Mouse (Mus musculus) limb, embryonic 15.5 days (tissue): Measurements from ENCODE around the gene Rffl. TPM values are rescaled to one million over a fixed set of nuclear protein-coding genes. Genes with fewer than 3 reads are reported as not detected.

Experiments
- ATAC-seq: fragments of 200-750 bp; cut with Nextera tagmentation; 2 replicates; pipeline ENCODE4 v1.8.0; 2017; ENCODE audit warnings: low read depth, moderate TSS enrichment; ENCODE audit not compliant: insufficient number of reproducible peaks, low FRiP score, low TSS enrichment
- H3K27ac ChIP-seq: fragments of 300-500 bp; sonication (generic); 2 replicates; pipeline ENCODE4 v1.5.1; 2015; ENCODE audit warnings: moderate library complexity, mild to moderate bottlenecking, inconsistent platforms
- H3K27me3 ChIP-seq: fragments of 300-500 bp; sonication (generic); 2 replicates; pipeline ENCODE4 v1.6.1; 2015; ENCODE audit warnings: inconsistent platforms
- H3K36me3 ChIP-seq: fragments of 300-500 bp; sonication (generic); 2 replicates; pipeline ENCODE4 v1.6.1; 2015; ENCODE audit warnings: inconsistent platforms
- H3K4me1 ChIP-seq: fragments of 300-500 bp; sonication (generic); 2 replicates; pipeline ENCODE4 v1.6.1; 2015; ENCODE audit warnings: inconsistent platforms
- H3K4me2 ChIP-seq: fragments of 300-500 bp; sonication (generic); 2 replicates; pipeline ENCODE4 v1.6.1; 2015; ENCODE audit warnings: mild to moderate bottlenecking, inconsistent platforms
- H3K4me3 ChIP-seq: fragments of 300-500 bp; sonication (generic); 2 replicates; pipeline ENCODE4 v1.5.1; 2015; ENCODE audit warnings: mild to moderate bottlenecking, inconsistent platforms
- H3K9ac ChIP-seq: fragments of 300-500 bp; sonication (generic); 2 replicates; pipeline ENCODE4 v1.6.1; 2015; ENCODE audit warnings: inconsistent platforms
- H3K9me3 ChIP-seq: fragments of 300-500 bp; sonication (generic); 2 replicates; pipeline ENCODE4 v1.6.1; 2016; ENCODE audit warnings: inconsistent platforms
- WGBS: fragments of 180-500 bp; shearing (Covaris S2); methylation state at CpG from one replicate; pipeline ENCODE4 v1.1.7; 2015; 5-methylcytosine and 5-hydroxymethylcytosine counted together
- polyA plus RNA-seq: library from polyadenylated mRNA; unstranded; fragments of >200 nt; fragmentation: Nextera tagmentation; extraction: Ambion mirVana; gene quantifications from 2 replicates; pipeline ENCODE4 v1.2.1, GENCODE M21; 2015

The Rffl gene
- polyA plus RNA-seq, 1 experiment from 2014 or later, result 12.5 TPM

- no peak overlapping the region for H3K4me2 ChIP-seq
- no peak for ATAC-seq
- WGBS, result 70% methylated on average over 6 of the region's 6 CpGs
Observed at GRCm38 (mm10) chr11:82854111-82854510, 16.9 kb downstream of the Rffl start.

GRCm38 (mm10) chr11:82852958-82853357, 18.1 kb downstream of the Rffl start:
- H3K27ac ChIP-seq, result no peak overlapping the region
- ATAC-seq, result no peak
- 84% methylated on average over 7 of the region's 7 CpGs for WGBS

More at GRCm38 (mm10) chr11:82854111-82854510, 16.9 kb downstream of the Rffl start:
- no peaks in the 10 kb centered on the region for H3K36me3 ChIP-seq
- H3K4me3 ChIP-seq, result no peak overlapping the region
- H3K4me1 ChIP-seq, result 0 out of 2 replicates have a peak, but pooled peaks cover 7% of the 10 kb centered on the region
- no peaks in the 10 kb centered on the region for H3K27me3 ChIP-seq
- no peaks in the 10 kb centered on the region for H3K9me3 ChIP-seq
- H3K27ac ChIP-seq, result no peak overlapping the region
- H3K9ac ChIP-seq, result no peak overlapping the region

DNA sequence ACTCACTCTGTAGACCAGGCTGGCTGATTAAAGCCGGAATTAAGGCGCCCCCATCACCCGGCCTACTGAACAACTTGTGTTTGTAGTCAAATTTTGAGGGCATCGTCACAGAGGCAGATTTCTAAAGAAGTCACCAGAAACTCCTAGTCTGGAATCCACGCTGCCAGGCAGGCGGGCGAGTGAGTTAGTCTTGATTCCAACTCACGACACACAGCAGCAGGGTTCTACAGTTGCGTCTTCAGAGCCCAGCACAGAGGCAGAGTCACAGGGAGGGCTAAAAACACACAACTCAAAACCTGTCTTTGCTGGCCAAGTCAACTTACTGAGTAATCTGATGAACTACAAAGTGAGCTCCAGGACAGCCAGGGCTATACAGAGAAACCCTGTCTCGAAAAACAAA, 18.5 kb downstream of the Rffl start:
- Histone ChIP-seq H3K9me3 (no peaks in the 10 kb centered on the region), H3K9ac (no peak overlapping the region), H3K27ac (no peak overlapping the region), H3K4me3 (no peak overlapping the region), H3K4me2 (no peak overlapping the region), H3K4me1 (peaks cover 8% of the 10 kb centered on the region; the same call in 1 of the 2 replicates), H3K36me3 (no peaks in the 10 kb centered on the region), H3K27me3 (no peaks in the 10 kb centered on the region)
- ATAC-seq, result no peak
- WGBS, result 78% methylated on average over 10 of the region's 10 CpGs

More at GRCm38 (mm10) chr11:82852958-82853357, 18.1 kb downstream of the Rffl start:
- Histone ChIP-seq H3K9me3 (no peaks in the 10 kb centered on the region), H3K4me3 (no peak overlapping the region), H3K36me3 (no peaks in the 10 kb centered on the region), H3K27me3 (no peaks in the 10 kb centered on the region), H3K9ac (no peak overlapping the region), H3K4me2 (no peak overlapping the region), H3K4me1 (0 out of 2 replicates have a peak, but pooled peaks cover 7% of the 10 kb centered on the region)

GRCm38 (mm10) chr11:82852115-82852514, 18.9 kb downstream of the Rffl start:
- H3K4me2 ChIP-seq, result no peak overlapping the region
- peaks cover 12% of the 10 kb centered on the region; the same call in 1 of the 2 replicates for H3K4me1 ChIP-seq
- no peaks in the 10 kb centered on the region for H3K36me3 ChIP-seq
- 79% methylated on average over 11 of the region's 11 CpGs for WGBS
- H3K9ac ChIP-seq, result no peak overlapping the region
- H3K27ac ChIP-seq, result no peak overlapping the region
- H3K4me3 ChIP-seq, result no peak overlapping the region
- H3K9me3 ChIP-seq, result no peaks in the 10 kb centered on the region
- no peaks in the 10 kb centered on the region for H3K27me3 ChIP-seq
- no peak for ATAC-seq

- H3K4me2 ChIP-seq, result no peak overlapping the region
- WGBS, result 25% methylated on average over 5 of the region's 5 CpGs
- H3K9ac ChIP-seq, result no peak overlapping the region
- no peaks in the 10 kb centered on the region for H3K9me3 ChIP-seq
- peaks cover 20% of the 10 kb centered on the region for H3K4me1 ChIP-seq
- no peak overlapping the region for H3K27ac ChIP-seq
- no peaks in the 10 kb centered on the region for H3K27me3 ChIP-seq
- no peak for ATAC-seq
- no peaks in the 10 kb centered on the region for H3K36me3 ChIP-seq
- no peak overlapping the region for H3K4me3 ChIP-seq
Observed at GRCm38 (mm10) chr11:82850259-82850658, 20.8 kb downstream of the Rffl start.

DNA sequence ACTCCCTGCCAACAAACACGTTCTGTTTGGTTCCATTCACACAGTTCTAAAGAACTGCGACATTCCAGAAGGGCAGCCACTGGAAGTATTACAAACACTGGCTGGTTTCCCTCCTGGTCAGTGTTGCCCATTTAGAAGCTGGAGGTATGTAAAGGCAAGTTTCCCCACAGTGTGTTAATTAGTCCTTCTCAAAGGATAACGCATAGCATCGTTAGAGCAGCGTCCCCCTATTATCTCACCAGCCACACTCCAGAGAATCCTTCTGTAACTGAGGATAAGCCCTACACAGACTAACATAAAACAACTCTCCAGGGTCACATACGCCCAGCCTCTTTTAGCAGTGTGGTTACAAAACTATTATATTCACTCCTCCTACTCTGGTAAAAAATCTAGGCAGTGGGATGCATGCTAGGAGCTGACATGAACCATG, 23.4 kb downstream of the Rffl start:
- H3K36me3 ChIP-seq, result no peaks in the 10 kb centered on the region
- no peak for ATAC-seq
- H3K9me3 ChIP-seq, result no peaks in the 10 kb centered on the region
- no peak overlapping the region for H3K9ac ChIP-seq
- H3K27me3 ChIP-seq, result no peaks in the 10 kb centered on the region
- H3K4me2 ChIP-seq, result no peak overlapping the region
- H3K4me1 ChIP-seq, result peaks cover 24% of the 10 kb centered on the region
- H3K4me3 ChIP-seq, result no peak overlapping the region
- 35% methylated on average over 6 of the region's 6 CpGs for WGBS
- H3K27ac ChIP-seq, result no peak overlapping the region

- H3K27me3 ChIP-seq, result no peaks in the 10 kb centered on the region
- ATAC-seq, result no peak
Observed at GRCm38 (mm10) chr11:82846938-82847337, 24.1 kb downstream of the Rffl start.

GRCm38 (mm10) chr11:82846079-82846436, 25.0 kb downstream of the Rffl start:
- Histone ChIP-seq H3K27me3 (no peaks in the 10 kb centered on the region), H3K27ac (no peak overlapping the region), H3K9me3 (no peaks in the 10 kb centered on the region), H3K36me3 (no peaks in the 10 kb centered on the region), H3K9ac (no peak overlapping the region), H3K4me2 (peak overlapping the region; percentile 1; the same call in 1 of the 2 replicates), H3K4me1 (peaks cover 24% of the 10 kb centered on the region), H3K4me3 (no peak overlapping the region)
- 28% methylated on average over 4 of the region's 4 CpGs for WGBS
- no peak for ATAC-seq

More at GRCm38 (mm10) chr11:82846938-82847337, 24.1 kb downstream of the Rffl start:
- Histone ChIP-seq H3K4me2 (no peak overlapping the region), H3K9ac (no peak overlapping the region), H3K27ac (no peak overlapping the region), H3K4me3 (no peak overlapping the region), H3K4me1 (peaks cover 24% of the 10 kb centered on the region), H3K36me3 (no peaks in the 10 kb centered on the region), H3K9me3 (no peaks in the 10 kb centered on the region)
- WGBS, result 72% methylated on average over 3 of the region's 3 CpGs

DNA sequence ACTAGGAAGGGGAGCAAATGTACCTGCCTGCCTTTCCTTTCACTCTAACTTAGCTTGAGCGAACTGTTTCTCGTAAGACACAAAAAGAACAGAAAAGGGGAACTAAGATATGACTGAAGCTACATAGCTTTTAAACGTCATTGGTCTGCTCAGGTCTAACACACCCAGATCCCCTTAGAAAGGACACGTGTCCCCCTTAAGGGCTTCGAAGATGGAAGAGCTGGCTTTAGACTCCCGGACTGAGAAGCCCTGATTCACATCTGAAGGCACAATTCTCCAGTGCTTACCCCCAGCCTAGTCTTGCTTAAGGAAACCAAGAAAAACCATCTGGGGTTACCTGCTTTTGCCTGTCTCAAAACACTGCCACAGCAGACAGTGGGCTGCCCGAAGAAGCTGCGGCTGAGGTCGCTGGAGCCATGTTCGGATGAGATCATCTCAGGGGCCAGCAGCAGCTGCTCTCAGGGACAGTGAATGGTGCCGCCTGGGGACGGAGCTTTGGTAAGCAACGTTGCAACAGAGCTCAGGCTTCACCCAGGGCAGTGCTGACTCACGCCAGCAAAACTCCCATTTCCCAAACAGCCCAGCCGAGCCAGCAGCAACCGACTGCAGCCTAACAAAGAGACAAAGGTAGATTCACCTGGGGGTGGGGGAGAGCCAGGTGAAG, 25.5 kb downstream of the Rffl start:
- H3K4me3 ChIP-seq, result no peak overlapping the region

GRCm38 (mm10) chr11:82844771-82845414, 26.1 kb downstream of the Rffl start:
- no peak overlapping the region for H3K4me3 ChIP-seq
- peaks cover 17% of the 10 kb centered on the region for H3K4me1 ChIP-seq
- H3K36me3 ChIP-seq, result no peaks in the 10 kb centered on the region
- H3K27me3 ChIP-seq, result no peaks in the 10 kb centered on the region
- H3K9me3 ChIP-seq, result no peaks in the 10 kb centered on the region
- 65% methylated on average over 11 of the region's 11 CpGs for WGBS
- no peak overlapping the region for H3K9ac ChIP-seq
- H3K27ac ChIP-seq, result no peak overlapping the region
- no peak for ATAC-seq
- no peak overlapping the region for H3K4me2 ChIP-seq

More for the DNA sequence above, 25.5 kb downstream of the Rffl start:
- peaks cover 21% of the 10 kb centered on the region for H3K4me1 ChIP-seq
- no peak overlapping the region for H3K27ac ChIP-seq
- H3K9me3 ChIP-seq, result no peaks in the 10 kb centered on the region
- H3K4me2 ChIP-seq, result peak overlapping the region; percentile 1; the same call in 1 of the 2 replicates
- no peaks in the 10 kb centered on the region for H3K36me3 ChIP-seq
- WGBS, result 29% methylated on average over 16 of the region's 16 CpGs
- H3K27me3 ChIP-seq, result no peaks in the 10 kb centered on the region
- no peak overlapping the region for H3K9ac ChIP-seq
- no peak for ATAC-seq

DNA sequence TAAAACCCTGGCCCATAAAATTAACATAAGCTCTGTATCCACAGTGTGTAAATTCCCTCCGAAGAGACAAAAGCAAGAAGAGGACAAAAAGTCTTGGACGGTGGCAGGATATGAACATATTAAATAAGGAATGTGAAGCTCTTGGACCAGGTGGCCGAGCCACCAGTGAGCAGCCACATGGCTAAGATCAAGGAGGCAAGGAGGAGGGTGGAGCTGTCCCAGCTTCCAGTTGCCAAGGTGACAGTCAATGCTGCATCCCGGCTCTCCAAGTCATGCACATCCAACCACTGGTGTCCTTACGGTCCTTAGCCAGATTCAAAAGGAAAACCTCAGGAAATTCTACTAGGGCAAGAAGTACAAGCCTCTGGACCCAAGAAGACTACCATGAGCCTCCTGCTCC, 32.5 kb downstream of the Rffl start:
- Histone ChIP-seq H3K9ac (no peak overlapping the region), H3K4me2 (no peak overlapping the region), H3K4me1 (peaks cover 15% of the 10 kb centered on the region; the same call in 1 of the 2 replicates), H3K36me3 (no peaks in the 10 kb centered on the region), H3K4me3 (no peak overlapping the region), H3K27ac (no peak overlapping the region), H3K9me3 (no peaks in the 10 kb centered on the region), H3K27me3 (no peaks in the 10 kb centered on the region)
- WGBS, result 37% methylated on average over 5 of the region's 5 CpGs
- ATAC-seq, result no peak

DNA sequence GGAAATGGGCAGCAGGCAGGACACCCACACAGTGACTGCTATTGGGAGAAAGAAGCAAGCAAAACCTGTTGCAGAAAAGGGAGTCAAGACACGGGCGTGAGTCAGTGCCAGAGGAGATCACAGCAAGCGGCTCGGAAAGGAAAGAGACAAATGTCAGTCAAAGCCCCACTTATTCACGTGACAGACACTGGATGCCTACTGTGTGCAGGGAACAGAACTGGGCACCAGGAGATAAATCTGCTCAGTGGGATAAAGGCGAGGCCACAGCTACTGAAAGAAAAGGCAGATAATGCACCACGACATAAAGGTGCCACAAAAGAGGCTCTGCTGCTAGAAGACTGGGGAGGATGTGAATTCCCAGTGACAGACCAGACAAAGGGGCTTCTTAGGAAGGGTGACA, 33.2 kb downstream of the Rffl start:
- Histone ChIP-seq H3K36me3 (no peaks in the 10 kb centered on the region), H3K4me2 (no peak overlapping the region), H3K9me3 (no peaks in the 10 kb centered on the region), H3K4me1 (peaks cover 15% of the 10 kb centered on the region; the same call in 1 of the 2 replicates), H3K27ac (no peak overlapping the region), H3K9ac (no peak overlapping the region), H3K27me3 (no peaks in the 10 kb centered on the region), H3K4me3 (no peak overlapping the region)
- no peak for ATAC-seq
- WGBS, result 66% methylated on average over 7 of the region's 7 CpGs
